Mouse (Mus musculus) small intestine, adult 2 months (tissue): ENCODE measurements around the gene Olfr157. TPM values are rescaled to one million over a fixed set of nuclear protein-coding genes. Genes with fewer than 3 reads are reported as not detected.
"Not testable (repeated sequence)": the region's sequence is repeated elsewhere in the genome, so short reads cannot be mapped to it uniquely, and the experiment has no call there.

ENCODE experiments used
- H3K27ac ChIP-seq: fragments of 200-500 bp; 2 replicates; pipeline ENCODE4 v1.5.1; 2012; ENCODE audit warnings: low read depth, low read length, control low read depth, inconsistent platforms; ENCODE audit not compliant: insufficient read depth
- H3K27me3 ChIP-seq: fragments of 200-500 bp; 2 replicates; pipeline ENCODE4 v1.6.1; 2012; ENCODE audit warnings: mild to moderate bottlenecking, moderate library complexity, low read length, inconsistent platforms; ENCODE audit not compliant: control insufficient read depth, insufficient read depth
- H3K36me3 ChIP-seq: fragments of 200-500 bp; 2 replicates; pipeline ENCODE4 v1.6.1; 2012; ENCODE audit warnings: mild to moderate bottlenecking, low read length, control low read depth, inconsistent platforms; ENCODE audit not compliant: control insufficient read depth, insufficient read depth
- H3K4me1 ChIP-seq: fragments of 200-500 bp; 2 replicates; pipeline ENCODE4 v1.6.1; 2012; ENCODE audit warnings: low read length, inconsistent platforms, mixed read lengths; ENCODE audit not compliant: control insufficient read depth, insufficient read depth, insufficient read length
- H3K4me3 ChIP-seq: fragments of 200-500 bp; 2 replicates; pipeline ENCODE4 v1.5.1; 2012; ENCODE audit warnings: low read depth, mild to moderate bottlenecking, control low read depth, inconsistent platforms, low read length, moderate library complexity
- CTCF ChIP-seq: fragments of 200-500 bp; IDR thresholded peaks from 2 replicates; pipeline ENCODE4 v1.5.1; 2012; ENCODE audit warnings: low read depth, mild to moderate bottlenecking, control low read depth, inconsistent platforms, low read length, moderate library complexity, mixed read lengths; ENCODE audit not compliant: insufficient replicate concordance, insufficient read length; ENCODE audit errors: extremely low read depth
- POLR2A ChIP-seq: fragments of 200-500 bp; IDR thresholded peaks from 2 replicates; pipeline ENCODE4 v1.6.1; 2012; ENCODE audit warnings: low read depth, mild to moderate bottlenecking, control low read depth, inconsistent platforms, low read length, moderate library complexity
- WGBS: fragments of 180-500 bp; shearing (Covaris S2); methylation state at CpG from one replicate; pipeline ENCODE4 v1.1.7; 2018; 5-methylcytosine and 5-hydroxymethylcytosine counted together
- polyA plus RNA-seq: library from polyadenylated mRNA; depleted of rRNA; stranded (reverse); fragments of >200 nt; gene quantifications from 2 replicates; pipeline ENCODE4 v1.2.3, GENCODE M21; 2012; rRNA removed

Olfr157 gene
- polyA plus RNA-seq, 1 experiment = 0.10 TPM

DNA sequence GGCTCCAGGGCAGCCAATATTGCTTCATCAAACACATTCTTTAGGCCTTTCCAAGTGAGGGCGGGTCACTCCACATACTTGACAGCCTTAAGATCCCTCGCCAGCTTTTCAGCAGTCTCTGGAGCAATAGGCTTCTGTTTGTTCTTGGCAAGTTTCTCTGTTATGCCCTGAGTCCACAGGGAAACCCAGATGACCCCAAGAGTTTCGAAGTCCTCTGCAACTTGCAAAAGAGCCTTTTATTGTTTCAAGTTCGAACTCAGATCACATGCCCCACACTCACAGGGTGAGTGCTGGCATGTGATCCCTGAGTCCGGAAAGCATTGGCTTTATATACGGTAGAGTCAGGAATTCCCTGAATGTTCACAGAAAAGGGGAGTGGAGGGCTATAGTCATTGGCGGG lies 41.1 kb downstream of the Olfr157 start:
- Histone ChIP-seq H3K27ac (no peak overlapping the region), H3K4me1 (no peaks in the 10 kb centered on the region), H3K27me3 (no peaks in the 10 kb centered on the region), H3K4me3 (no peak overlapping the region), H3K36me3 (no peaks in the 10 kb centered on the region)
- TF ChIP-seq CTCF (no peak), POLR2A (no peak)
- 28% methylated on average over 7 of the region's 7 CpGs for WGBS

DNA sequence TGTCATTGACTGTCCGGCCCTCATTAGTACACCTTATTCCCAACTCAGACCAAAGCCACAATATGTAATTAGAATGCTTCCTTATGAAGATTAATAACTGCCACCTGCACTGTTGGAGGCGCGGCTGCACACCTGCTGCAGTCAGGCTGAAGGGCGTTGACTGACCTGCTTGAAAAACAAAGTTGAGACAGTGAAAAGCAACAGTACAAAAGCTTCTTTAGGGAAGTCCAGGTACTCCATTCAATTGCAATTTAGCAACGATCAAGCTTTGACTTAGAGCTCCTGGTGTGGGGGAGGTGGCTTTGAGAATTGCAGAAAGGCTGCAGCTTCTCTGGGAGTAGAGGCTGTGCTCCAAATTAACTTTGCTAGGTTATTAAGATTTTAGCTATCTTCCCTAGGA lies 44.2 kb downstream of the Olfr157 start:
- not testable (repeated sequence) for H3K4me1 ChIP-seq, H3K27ac ChIP-seq, H3K27me3 ChIP-seq, H3K4me3 ChIP-seq, H3K36me3 ChIP-seq
- 40% methylated on average over 5 of the region's 5 CpGs for WGBS

DNA sequence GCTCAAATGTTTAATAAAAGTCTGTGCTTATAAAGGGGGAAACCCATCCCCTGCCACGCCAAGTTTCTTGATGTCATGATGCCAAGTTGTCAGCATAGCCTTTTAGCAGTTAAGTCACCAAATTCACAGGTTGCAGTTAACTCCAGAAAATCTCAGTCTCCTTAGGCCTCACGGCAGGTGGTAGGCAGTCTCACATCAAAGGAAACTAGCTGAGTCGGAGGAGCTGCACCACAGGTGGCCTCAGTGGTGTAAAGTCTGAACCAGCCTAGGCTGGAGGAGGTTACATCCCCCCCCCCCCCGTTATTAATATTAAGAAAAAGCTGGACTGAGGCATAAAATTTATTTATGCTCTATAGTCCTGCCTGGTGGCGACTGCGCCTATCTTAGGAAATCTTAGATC lies 44.7 kb downstream of the Olfr157 start:
- H3K4me3 ChIP-seq = no peak overlapping the region
- no peaks in the 10 kb centered on the region for H3K27me3 ChIP-seq
- no peak overlapping the region for H3K27ac ChIP-seq
- no peaks in the 10 kb centered on the region for H3K4me1 ChIP-seq
- no peak for TF ChIP-seq CTCF
- TF ChIP-seq POLR2A = no peak
- no peaks in the 10 kb centered on the region for H3K36me3 ChIP-seq
- 58% methylated on average over 6 of the region's 6 CpGs for WGBS

Other genes starting within 250 kb of the Olfr157 start
- 5.8 and 6.3 TPM in 2 replicates for gene Npr2, start 208.3 kb downstream of the Olfr157 start, polyA plus RNA-seq
- 0.39 and 0.63 TPM in 2 replicates for gene Spag8, start 186.6 kb downstream of the Olfr157 start, polyA plus RNA-seq
- 59.9 and 73.8 TPM in 2 replicates for gene Hint2, start 183.7 kb downstream of the Olfr157 start, polyA plus RNA-seq
- 3.0 and 4.3 TPM in 2 replicates for gene Tmem8b, start 171.2 kb downstream of the Olfr157 start, polyA plus RNA-seq
- gene Fam221b, start 171.1 kb downstream of the Olfr157 start, polyA plus RNA-seq = not detected in 2 replicates
- not detected in 2 replicates for gene Olfr70, start 139.4 kb downstream of the Olfr157 start, polyA plus RNA-seq
- gene Olfr71, start 129.9 kb downstream of the Olfr157 start, polyA plus RNA-seq = not detected in 2 replicates
- 1.0 and 2.0 TPM in 2 replicates for gene Hrct1, start 113.0 kb downstream of the Olfr157 start, polyA plus RNA-seq
- gene Spaar, start 110.2 kb downstream of the Olfr157 start, polyA plus RNA-seq = 0.28 and 1.1 TPM in 2 replicates
- gene Olfr159, start 69.2 kb downstream of the Olfr157 start, polyA plus RNA-seq = not detected in 2 replicates
- not detected in 2 replicates for gene Olfr156, start 16.3 kb downstream of the Olfr157 start, polyA plus RNA-seq
- not detected in 2 replicates for gene Olfr155, start 11.4 kb upstream of the Olfr157 start, polyA plus RNA-seq
- gene Reck, start 35.3 kb upstream of the Olfr157 start, polyA plus RNA-seq = 1.3 and 2.1 TPM in 2 replicates
- gene Glipr2, start 117.2 kb upstream of the Olfr157 start, polyA plus RNA-seq = 3.2 and 9.7 TPM in 2 replicates
- not detected in 2 replicates for gene Ccin, start 143.3 kb upstream of the Olfr157 start, polyA plus RNA-seq
- gene Clta, start 164.3 kb upstream of the Olfr157 start, polyA plus RNA-seq = 119 and 280 TPM in 2 replicates
- 26.9 and 40.6 TPM in 2 replicates for gene Gne, start 244.0 kb upstream of the Olfr157 start, polyA plus RNA-seq